Mouse (Mus musculus) intestine, embryonic 16.5 days (tissue): Measurements from ENCODE around the gene Crk. TPM values are rescaled to one million over a fixed set of nuclear protein-coding genes. Genes with fewer than 3 reads are reported as not detected.

Experiments
- ATAC-seq: fragments of 200-750 bp; cut with Nextera tagmentation; 2 replicates; pipeline ENCODE4 v1.8.0; 2017; ENCODE audit warnings: moderate TSS enrichment, moderate library complexity
- H3K27ac ChIP-seq: fragments of 300-500 bp; sonication (generic); 2 replicates; pipeline ENCODE4 v1.5.1; 2014; ENCODE audit warnings: mild to moderate bottlenecking, low read length
- H3K27me3 ChIP-seq: fragments of 300-500 bp; sonication (generic); replicated peaks from 2 replicates; pipeline ENCODE4 v1.6.1; 2014; ENCODE audit warnings: low read length, control low read depth, mixed read lengths; ENCODE audit not compliant: control insufficient read depth, insufficient read depth
- H3K36me3 ChIP-seq: fragments of 300-500 bp; sonication (generic); 2 replicates; pipeline ENCODE4 v1.6.1; 2014; ENCODE audit warnings: low read length, control low read depth; ENCODE audit not compliant: control insufficient read depth, insufficient read depth
- H3K4me1 ChIP-seq: fragments of 300-500 bp; sonication (generic); 2 replicates; pipeline ENCODE4 v1.6.1; 2014; ENCODE audit warnings: low read length, control low read depth, mixed read lengths; ENCODE audit not compliant: control insufficient read depth, insufficient read depth
- H3K4me2 ChIP-seq: fragments of 300-500 bp; sonication (generic); 2 replicates; pipeline ENCODE4 v1.6.1; 2014; ENCODE audit warnings: low read depth, low read length, control low read depth
- H3K4me3 ChIP-seq: fragments of 300-500 bp; sonication (generic); 2 replicates; pipeline ENCODE4 v1.5.1; 2014; ENCODE audit warnings: mild to moderate bottlenecking, low read length
- H3K9ac ChIP-seq: fragments of 300-500 bp; sonication (generic); 2 replicates; pipeline ENCODE4 v1.6.1; 2014; ENCODE audit warnings: low read depth, low read length
- H3K9me3 ChIP-seq: fragments of 300-500 bp; sonication (generic); 2 replicates; pipeline ENCODE4 v1.6.1; 2016; ENCODE audit warnings: low read length, control low read depth; ENCODE audit not compliant: control insufficient read depth
- WGBS: fragments of 180-500 bp; shearing (Covaris S2); extraction: QIAGEN DNeasy Blood & Tissue Kit; methylation state at CpG from one replicate; pipeline ENCODE4 v1.1.7; 2014; 5-methylcytosine and 5-hydroxymethylcytosine counted together
- polyA plus RNA-seq: library from polyadenylated mRNA; unstranded; fragments of >200 nt; fragmentation: Nextera tagmentation; extraction: Ambion mirVana; gene quantifications from 2 replicates; pipeline ENCODE4 v1.2.1, GENCODE M21; 2015

Gene Crk
- polyA plus RNA-seq, 1 experiment from 2014 or later, result 94.1 TPM

DNA sequence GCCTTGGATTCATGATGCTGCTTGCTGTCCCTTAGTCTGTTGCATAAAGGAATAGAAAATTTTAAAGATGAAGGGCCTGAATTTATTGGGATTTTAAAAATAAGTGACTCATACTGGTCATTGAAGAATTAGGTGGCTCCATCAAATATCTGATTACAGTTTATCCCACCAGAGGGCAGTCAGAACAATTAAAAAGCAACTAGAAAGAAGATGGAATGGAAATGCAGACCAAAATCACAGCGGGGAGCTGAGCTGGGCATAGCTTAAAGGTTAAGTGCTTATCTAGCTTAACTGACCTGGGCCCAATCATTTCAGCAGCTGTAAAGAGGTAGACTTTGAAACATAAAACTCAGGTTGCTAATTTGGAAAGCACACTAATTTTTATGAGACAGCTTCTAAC, 71.5 kb downstream of the Crk start:
- Histone ChIP-seq H3K36me3 (no peaks in the 10 kb centered on the region), H3K4me2 (no peak overlapping the region), H3K4me3 (no peak overlapping the region), H3K27ac (no peak overlapping the region), H3K9ac (no peak overlapping the region), H3K27me3 (no peaks in the 10 kb centered on the region), H3K4me1 (peaks cover 18% of the 10 kb centered on the region), H3K9me3 (no peaks in the 10 kb centered on the region)
- ATAC-seq, result no peak
- WGBS, result 59% methylated on average over 1 of the region's 1 CpGs

DNA sequence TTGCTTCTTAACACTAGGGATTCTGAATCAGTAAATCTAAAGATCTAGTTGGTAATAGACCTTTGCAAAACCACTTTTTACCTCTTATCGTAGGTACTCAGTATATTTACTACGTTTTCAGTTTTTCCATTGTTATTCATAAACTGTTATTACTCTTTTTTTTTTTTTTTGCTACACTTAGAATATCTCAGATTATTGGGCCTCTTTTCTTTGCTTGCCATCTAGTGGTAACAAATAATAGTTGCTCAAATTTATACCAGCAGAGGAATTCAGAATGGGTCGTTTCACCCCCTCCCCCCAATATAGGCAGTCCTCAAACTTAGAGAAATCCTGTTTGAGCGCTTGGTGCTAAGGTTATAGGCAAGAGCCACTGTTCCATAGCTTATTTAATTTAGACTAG, 72.0 kb downstream of the Crk start:
- H3K4me2 ChIP-seq, result no peak overlapping the region
- H3K4me3 ChIP-seq, result no peak overlapping the region
- no peak overlapping the region for H3K27ac ChIP-seq
- 73% methylated on average over 4 of the region's 4 CpGs for WGBS
- H3K4me1 ChIP-seq, result peaks cover 18% of the 10 kb centered on the region
- H3K9me3 ChIP-seq, result no peaks in the 10 kb centered on the region
- no peaks in the 10 kb centered on the region for H3K27me3 ChIP-seq
- ATAC-seq, result no peak
- H3K36me3 ChIP-seq, result 0 out of 2 replicates have a peak, but pooled peaks cover 4% of the 10 kb centered on the region
- H3K9ac ChIP-seq, result no peak overlapping the region

Other genes starting within 250 kb of the Crk start
- gene Serpinf2, start 239.7 kb upstream of the Crk start, polyA plus RNA-seq, result 23.2 and 32.8 TPM in 2 replicates
- gene Wdr81, start 224.5 kb upstream of the Crk start, polyA plus RNA-seq, result 6.9 and 9.8 TPM in 2 replicates
- gene Tlcd2, start 217.5 kb upstream of the Crk start, polyA plus RNA-seq, result 17.2 and 19.6 TPM in 2 replicates
- 34.8 and 36.3 TPM in 2 replicates for gene Prpf8, start 192.4 kb upstream of the Crk start, polyA plus RNA-seq
- gene Rilp, start 169.2 kb upstream of the Crk start, polyA plus RNA-seq, result 2.4 and 2.7 TPM in 2 replicates
- 5.6 and 6.0 TPM in 2 replicates for gene Scarf1, start 165.7 kb upstream of the Crk start, polyA plus RNA-seq
- gene Slc43a2, start 147.6 kb upstream of the Crk start, polyA plus RNA-seq, result 22.0 and 27.7 TPM in 2 replicates
- gene Pitpna, start 91.2 kb upstream of the Crk start, polyA plus RNA-seq, result 84.2 and 98.1 TPM in 2 replicates
- 20.8 and 21.9 TPM in 2 replicates for gene Inpp5k, start 48.3 kb upstream of the Crk start, polyA plus RNA-seq
- gene Myo1c, start 28.8 kb upstream of the Crk start, polyA plus RNA-seq, result 45.5 and 51.2 TPM in 2 replicates
- 648 and 718 TPM in 2 replicates for gene Ywhae, start 53.6 kb downstream of the Crk start, polyA plus RNA-seq
- 0.61 and 0.97 TPM in 2 replicates for gene Doc2b, start 116.8 kb downstream of the Crk start, polyA plus RNA-seq